In genomic region chr15:58731952-58732642, GRCm38 (mm10) we compare ENCODE assay signal across 8 mouse cellular contexts.
DNase-seq lines count a peak whose midpoint lies in the region; ATAC-seq and TF ChIP-seq lines count a peak whose summit lies in the region.

No protein-coding gene starts in this region.

- H3K9ac ChIP-seq in liver, adult 2 months (ENCODE audit: low read depth, low read length), result no peak overlapping the region
- no peak overlapping the region for H3K9ac ChIP-seq in liver, embryonic 12.5 days
- no peak overlapping the region for H3K9ac ChIP-seq in hindbrain, embryonic 13.5 days
- no peak overlapping the region for H3K9ac ChIP-seq in neural tube, embryonic 15.5 days (replicated peaks)

- H3K9me3 ChIP-seq in liver, embryonic 12.5 days (replicated peaks), result no peaks in the 10 kb centered on the region
- H3K9me3 ChIP-seq in hindbrain, embryonic 13.5 days, result no peaks in the 10 kb centered on the region
- no peaks in the 10 kb centered on the region for H3K9me3 ChIP-seq in neural tube, embryonic 15.5 days (replicated peaks)

- peak; percentile 5 for DNase-seq in cerebellum, adult 11-12 months
- no peak for DNase-seq in cerebellum, postnatal 4 days (ENCODE audit: low spot score in 2 of 2)
- DNase-seq in liver, adult 2 months (ENCODE audit: extremely low read depth, low read depth, low spot score), result peak; percentile 20
- DNase-seq in retina, embryonic 14.5 days (ENCODE audit: low spot score), result no peak
- no peak for DNase-seq in lung, postnatal 4 days

- H3K27ac ChIP-seq in liver, adult 2 months (replicated peaks; ENCODE audit: insufficient read depth, low read depth, low read length), result no peak overlapping the region; the same call in 1 of the 2 replicates
- H3K27ac ChIP-seq in liver, embryonic 12.5 days, result no peak overlapping the region
- peak overlapping the region; percentile 49; the same call in 1 of the 2 replicates for H3K27ac ChIP-seq in hindbrain, embryonic 13.5 days
- H3K27ac ChIP-seq in neural tube, embryonic 15.5 days (replicated peaks), result peak overlapping the region; percentile 18; the same call in 1 of the 2 replicates

- H3K4me3 ChIP-seq in liver, adult 2 months (ENCODE audit: insufficient read depth, low read depth, low read length), result no peak overlapping the region
- no peak overlapping the region for H3K4me3 ChIP-seq in liver, embryonic 12.5 days
- no peak overlapping the region for H3K4me3 ChIP-seq in hindbrain, embryonic 13.5 days
- H3K4me3 ChIP-seq in neural tube, embryonic 15.5 days (replicated peaks), result no peak overlapping the region

- no peaks in the 10 kb centered on the region for H3K79me2 ChIP-seq in liver, adult 2 months (ENCODE audit: control insufficient read depth, insufficient read depth, low read length)

- 51% methylated on average over 13 of the region's 13 CpGs for WGBS in liver, adult 2 months
- 39% methylated on average over 13 of the region's 13 CpGs for WGBS in liver, embryonic 12.5 days (ENCODE audit: insufficient replicate concordance)
- 55% methylated on average over 13 of the region's 13 CpGs for WGBS in hindbrain, embryonic 13.5 days
- 40% methylated on average over 13 of the region's 13 CpGs for WGBS in neural tube, embryonic 15.5 days

- H3K4me1 ChIP-seq in liver, adult 2 months (ENCODE audit: control insufficient read depth, insufficient read depth, low read length), result no peaks in the 10 kb centered on the region
- H3K4me1 ChIP-seq in liver, embryonic 12.5 days, result peaks cover 4% of the 10 kb centered on the region
- H3K4me1 ChIP-seq in hindbrain, embryonic 13.5 days (replicated peaks), result peaks cover 19% of the 10 kb centered on the region; the same call in 1 of the 2 replicates
- H3K4me1 ChIP-seq in neural tube, embryonic 15.5 days, result peaks cover 12% of the 10 kb centered on the region

- no peak for TF ChIP-seq POLR2A in liver, adult 2 months (IDR thresholded peaks at IDR 0.05; ENCODE audit: extremely low read depth, insufficient read depth, low read length)

- no peak overlapping the region for H3K4me2 ChIP-seq in liver, embryonic 12.5 days
- H3K4me2 ChIP-seq in hindbrain, embryonic 13.5 days, result no peak overlapping the region; the same call in 1 of the 2 replicates
- peak overlapping the region; percentile 32 for H3K4me2 ChIP-seq in neural tube, embryonic 15.5 days

- ATAC-seq in liver, embryonic 12.5 days, result no peak
- peak; percentile 68 for ATAC-seq in hindbrain, embryonic 13.5 days (ENCODE audit: low FRiP score)
- peak; percentile 83 for ATAC-seq in neural tube, embryonic 15.5 days (ENCODE audit: low FRiP score)

- no peaks in the 10 kb centered on the region for H3K36me3 ChIP-seq in liver, adult 2 months (ENCODE audit: control insufficient read depth, insufficient read depth, low read length)
- H3K36me3 ChIP-seq in liver, embryonic 12.5 days, result no peaks in the 10 kb centered on the region
- H3K36me3 ChIP-seq in hindbrain, embryonic 13.5 days, result no peaks in the 10 kb centered on the region
- H3K36me3 ChIP-seq in neural tube, embryonic 15.5 days, result no peaks in the 10 kb centered on the region

- no peaks in the 10 kb centered on the region for H3K27me3 ChIP-seq in liver, adult 2 months (ENCODE audit: control insufficient read depth, insufficient read depth, low read length)
- H3K27me3 ChIP-seq in liver, embryonic 12.5 days (replicated peaks), result peaks cover 35% of the 10 kb centered on the region
- H3K27me3 ChIP-seq in hindbrain, embryonic 13.5 days, result no peaks in the 10 kb centered on the region
- H3K27me3 ChIP-seq in neural tube, embryonic 15.5 days (replicated peaks), result no peaks in the 10 kb centered on the region

- no peak for TF ChIP-seq CTCF in liver, adult 2 months (IDR thresholded peaks at IDR 0.05; ENCODE audit: low read depth, low read length)

Comparison
In these comparisons a context has a peak if more than half of its experiments do, and no peak if none do; other contexts are left out.
1. DNase-seq: peak in cerebellum, adult 11-12 months (single experiment) and liver, adult 2 months (single experiment); none in cerebellum, postnatal 4 days (0 of 2), retina, embryonic 14.5 days (single experiment) and lung, postnatal 4 days (0 of 2).
2. H3K27ac ChIP-seq: peak in hindbrain, embryonic 13.5 days (single experiment) and neural tube, embryonic 15.5 days (single experiment); none in liver, adult 2 months (single experiment) and liver, embryonic 12.5 days (single experiment).